Mouse (Mus musculus) layer of hippocampus, adult 11-12 months (tissue): ENCODE results near the gene Lrrc4c.
A peak's percentile ranks its signal among the peaks of the same experiment; 100 is the strongest.

ENCODE experiments used
- DNase-seq: peaks from one replicate; pipeline ENCODE4 v3.0.0; 2022; ENCODE audit warnings: low spot score

Lrrc4c gene

GRCm38 (mm10) chr2:96547171-96547570 is 229.2 kb downstream of the Lrrc4c start:
- DNase-seq = no peak

GRCm38 (mm10) chr2:96573755-96574154 is 255.8 kb downstream of the Lrrc4c start:
- no peak for DNase-seq

GRCm38 (mm10) chr2:96577701-96578100 is 259.7 kb downstream of the Lrrc4c start:
- DNase-seq = no peak

GRCm38 (mm10) chr2:96580136-96580733 is 262.3 kb downstream of the Lrrc4c start:
- DNase-seq = no peak

GRCm38 (mm10) chr2:96585665-96586064 is 267.7 kb downstream of the Lrrc4c start:
- peak; percentile 85 for DNase-seq

- no peak for DNase-seq
Measured at GRCm38 (mm10) chr2:96604801-96605200, 286.8 kb downstream of the Lrrc4c start.

- no peak for DNase-seq
Measured at GRCm38 (mm10) chr2:96614121-96614520, 296.2 kb downstream of the Lrrc4c start.

- DNase-seq = peak; percentile 28
Measured at GRCm38 (mm10) chr2:96618691-96619205, 300.8 kb downstream of the Lrrc4c start.

- DNase-seq = no peak
Measured at GRCm38 (mm10) chr2:96667113-96667512, 349.1 kb downstream of the Lrrc4c start.

- no peak for DNase-seq
Measured at GRCm38 (mm10) chr2:96681806-96682205, 363.8 kb downstream of the Lrrc4c start.

- no peak for DNase-seq
Measured at GRCm38 (mm10) chr2:96685328-96685727, 367.4 kb downstream of the Lrrc4c start.

- no peak for DNase-seq
Measured at GRCm38 (mm10) chr2:96705004-96705403, 387.0 kb downstream of the Lrrc4c start.

GRCm38 (mm10) chr2:96707772-96708350 is 389.9 kb downstream of the Lrrc4c start:
- peak; percentile 17 for DNase-seq

- peak; percentile 47 for DNase-seq
Measured at GRCm38 (mm10) chr2:96714561-96714960, 396.6 kb downstream of the Lrrc4c start.

GRCm38 (mm10) chr2:96717353-96717752 is 399.4 kb downstream of the Lrrc4c start:
- peak; percentile 36 for DNase-seq

- no peak for DNase-seq
Measured at GRCm38 (mm10) chr2:96723395-96723794, 405.4 kb downstream of the Lrrc4c start.

- no peak for DNase-seq
Measured at GRCm38 (mm10) chr2:96736081-96736480, 418.1 kb downstream of the Lrrc4c start.

- DNase-seq = no peak
Measured at GRCm38 (mm10) chr2:96755066-96755465, 437.1 kb downstream of the Lrrc4c start.

- no peak for DNase-seq
Measured at GRCm38 (mm10) chr2:96757701-96758100, 439.7 kb downstream of the Lrrc4c start.

- peak; percentile 41 for DNase-seq
Measured at GRCm38 (mm10) chr2:96763538-96763937, 445.6 kb downstream of the Lrrc4c start.

- DNase-seq = no peak
Measured at GRCm38 (mm10) chr2:96775376-96775775, 457.4 kb downstream of the Lrrc4c start.

- DNase-seq = no peak
Measured at GRCm38 (mm10) chr2:96796681-96797385, 478.9 kb downstream of the Lrrc4c start.

GRCm38 (mm10) chr2:96850839-96851396 is 532.9 kb downstream of the Lrrc4c start:
- no peak for DNase-seq
